Mouse (Mus musculus) yolk sac, embryonic 10.5 days (tissue): Measurements from ENCODE around the gene Arhgap42.

Experiments used
- DNase-seq: peaks from one replicate; pipeline ENCODE4 v3.0.0-alpha.2; 2017; ENCODE audit warnings: low spot score

Arhgap42 gene

DNA sequence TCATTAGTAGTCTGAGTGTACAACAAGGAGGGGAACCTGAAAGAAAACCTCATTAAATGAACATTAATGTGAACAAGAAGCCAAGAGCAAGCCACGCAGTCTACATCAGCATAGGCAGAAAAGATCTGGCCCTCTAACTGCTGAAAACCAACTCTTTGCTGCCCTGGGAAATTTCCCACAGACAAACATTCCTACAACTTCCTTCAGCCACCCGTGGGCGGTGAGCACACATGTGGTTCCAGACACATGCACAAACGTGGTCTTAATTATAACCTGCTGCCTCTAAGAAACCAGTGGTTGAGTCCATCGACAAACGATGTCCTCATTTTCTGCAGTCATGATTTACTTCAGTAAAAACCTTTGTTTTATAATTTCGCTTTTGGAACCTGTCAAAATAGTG is 96.3 kb downstream of the Arhgap42 start:
- no peak for DNase-seq

GRCm38 (mm10) chr9:9142144-9142543 is 96.8 kb downstream of the Arhgap42 start:
- no peak for DNase-seq

- no peak for DNase-seq
Observed at GRCm38 (mm10) chr9:9128996-9129694, 109.8 kb downstream of the Arhgap42 start.

DNA sequence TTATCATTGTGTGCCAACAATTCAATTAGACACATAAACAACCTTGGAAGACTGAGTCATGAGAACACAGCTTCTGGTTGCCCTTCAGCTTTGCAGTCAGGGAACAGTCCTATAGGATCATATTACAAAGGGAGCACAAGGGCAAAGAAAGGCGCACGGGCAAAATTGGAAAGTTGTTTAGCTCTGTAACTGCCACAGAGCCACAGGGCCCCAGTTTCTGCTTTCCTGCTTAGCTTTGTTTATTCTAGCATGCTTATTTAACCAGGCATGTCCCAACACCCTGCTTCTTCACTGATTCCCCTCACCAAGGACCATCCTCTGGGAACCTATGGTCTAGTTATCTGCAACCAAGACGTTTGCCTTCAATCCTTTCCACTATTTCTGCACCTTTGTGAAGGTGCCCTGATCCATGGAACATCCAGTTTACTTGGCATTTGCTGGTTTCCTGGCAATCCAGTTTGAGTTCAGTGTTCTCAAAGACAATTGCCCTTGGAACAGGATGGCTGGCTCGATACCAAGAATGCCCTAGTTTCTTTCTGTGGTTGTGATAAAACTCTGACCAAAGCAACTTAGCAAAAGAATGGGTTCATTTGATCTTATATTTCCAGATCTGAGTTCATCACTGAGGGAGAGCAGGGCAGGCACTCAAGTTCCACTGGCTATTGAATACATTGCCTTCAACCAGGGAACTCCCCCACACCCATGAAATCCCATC is 111.7 kb downstream of the Arhgap42 start:
- peak; percentile 20 for DNase-seq

DNA sequence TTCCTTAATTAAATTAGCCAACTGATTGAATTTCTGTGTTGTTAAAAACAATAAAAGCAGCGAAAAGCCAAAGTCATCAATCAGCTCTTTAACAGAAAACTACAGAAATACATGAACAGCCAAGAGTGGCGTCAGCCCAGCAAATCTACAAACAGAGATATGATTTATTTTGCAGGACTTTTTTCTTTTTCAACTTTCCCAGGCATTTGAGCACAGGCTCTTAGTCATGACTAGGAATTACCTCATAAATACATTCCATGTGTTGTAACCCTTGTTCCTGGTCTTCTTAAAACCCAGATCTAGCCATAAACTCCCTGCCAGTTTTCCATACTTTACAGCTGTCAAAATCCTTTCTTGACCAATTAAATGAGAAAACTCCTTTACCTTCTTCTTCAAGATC is 114.7 kb downstream of the Arhgap42 start:
- no peak for DNase-seq

- DNase-seq = no peak
Observed at GRCm38 (mm10) chr9:9114266-9114665, 124.6 kb downstream of the Arhgap42 start.

- DNase-seq = no peak
Observed at GRCm38 (mm10) chr9:9113847-9114246, 125.1 kb downstream of the Arhgap42 start.

- DNase-seq = no peak
Observed at GRCm38 (mm10) chr9:9112921-9113320, 126.0 kb downstream of the Arhgap42 start.

GRCm38 (mm10) chr9:9107697-9108096 is 131.2 kb downstream of the Arhgap42 start:
- DNase-seq = no peak

DNA sequence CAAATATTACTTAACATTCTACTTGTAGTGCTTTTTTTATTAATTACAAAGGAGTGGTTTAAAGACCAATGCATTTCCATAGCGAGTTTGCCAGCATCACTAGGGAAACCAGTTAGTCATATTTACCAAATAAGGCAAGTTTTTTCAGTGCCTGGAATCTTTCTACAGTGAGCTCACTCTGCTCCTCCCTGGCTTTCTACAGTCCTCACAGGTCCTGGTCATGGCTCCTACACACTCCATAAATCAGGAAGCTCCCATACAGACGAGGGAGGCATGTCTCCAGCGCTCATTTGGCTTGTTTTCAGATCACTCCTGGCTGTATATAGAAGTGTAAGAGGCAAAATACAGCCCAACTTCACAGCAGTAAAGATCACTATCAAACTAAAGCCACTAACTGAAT is 134.1 kb downstream of the Arhgap42 start:
- no peak for DNase-seq

GRCm38 (mm10) chr9:9102158-9102514 is 136.8 kb downstream of the Arhgap42 start:
- DNase-seq = no peak

- DNase-seq = no peak
Observed at GRCm38 (mm10) chr9:9101482-9102157, 137.3 kb downstream of the Arhgap42 start.

- no peak for DNase-seq
Observed at GRCm38 (mm10) chr9:9101055-9101454, 137.8 kb downstream of the Arhgap42 start.

DNA sequence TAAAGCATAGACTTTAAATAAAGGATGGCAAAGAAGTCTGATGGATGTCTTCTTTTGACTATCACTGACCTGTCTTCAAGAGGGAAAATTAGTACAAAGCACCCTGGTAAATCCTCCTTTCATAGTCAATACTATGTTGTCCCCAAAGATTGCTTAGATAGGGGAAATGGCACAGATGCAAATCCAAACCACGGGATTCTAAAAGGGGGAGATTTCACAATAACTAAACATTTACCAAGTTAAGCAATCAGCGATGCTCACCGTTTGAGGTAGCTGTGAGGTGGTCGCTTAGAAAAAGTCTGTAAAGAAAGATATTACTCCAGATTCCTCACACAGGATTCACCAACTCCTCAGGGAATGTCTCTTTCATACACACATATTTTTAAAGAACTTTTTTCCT is 141.1 kb downstream of the Arhgap42 start:
- DNase-seq = no peak

GRCm38 (mm10) chr9:9096761-9097160 is 142.1 kb downstream of the Arhgap42 start:
- no peak for DNase-seq

DNA sequence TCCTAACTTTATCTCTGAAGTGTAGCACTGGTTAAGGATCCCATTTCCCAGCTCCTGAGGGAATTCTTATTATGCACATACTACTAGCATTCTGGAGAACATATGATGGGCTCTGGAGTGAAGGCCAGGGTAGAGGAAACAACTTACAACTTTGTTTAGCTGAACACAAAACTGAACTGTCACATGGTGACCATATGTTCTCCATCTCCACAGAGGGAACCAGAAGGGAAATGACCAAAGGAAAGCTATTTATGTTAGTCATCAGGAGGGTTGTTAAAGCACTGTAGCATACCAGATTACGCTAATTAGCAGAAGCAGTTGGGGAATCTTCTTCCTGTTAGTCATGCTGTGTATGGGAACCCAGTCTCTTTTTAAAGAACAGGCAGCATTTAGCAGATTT is 145.8 kb downstream of the Arhgap42 start:
- DNase-seq = no peak

DNA sequence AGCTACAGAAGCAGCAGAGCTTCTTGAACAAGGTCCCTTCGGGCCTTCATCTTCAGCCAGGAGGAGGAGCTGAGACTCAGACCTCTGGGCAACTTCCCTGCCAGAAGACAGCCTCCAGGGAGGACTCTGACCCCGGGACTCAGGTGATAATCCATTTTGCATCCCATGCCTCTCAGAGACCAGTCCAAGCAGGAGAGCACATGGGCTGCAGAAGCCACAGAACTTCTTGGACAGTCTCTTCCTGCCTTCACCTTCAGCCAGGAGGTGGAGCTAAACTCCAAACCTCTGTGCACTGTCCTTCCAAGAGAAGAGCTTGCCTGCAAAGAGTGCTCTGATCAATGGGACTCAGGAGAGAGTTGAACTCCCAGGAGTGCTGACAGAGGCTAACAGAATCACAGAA is 155.5 kb downstream of the Arhgap42 start:
- DNase-seq = peak; percentile 61

DNA sequence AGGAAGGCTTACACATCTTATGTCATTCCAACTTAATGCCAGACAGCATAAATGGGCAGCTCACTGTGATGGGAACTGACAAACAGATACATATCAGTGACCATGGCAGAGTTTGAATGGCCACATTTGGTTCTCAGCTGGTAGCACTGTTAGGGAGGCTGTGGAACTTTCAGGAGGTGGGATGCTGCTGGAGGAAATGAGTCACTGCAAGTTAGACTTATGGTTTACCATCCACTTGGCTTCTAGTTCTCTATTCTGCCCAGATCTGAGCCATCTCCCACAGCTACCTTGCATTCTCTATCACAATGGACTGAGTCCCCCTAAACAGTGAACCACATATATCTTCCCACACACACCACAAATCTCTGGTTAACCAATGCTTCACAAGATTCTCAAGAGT is 186.0 kb downstream of the Arhgap42 start:
- no peak for DNase-seq

DNA sequence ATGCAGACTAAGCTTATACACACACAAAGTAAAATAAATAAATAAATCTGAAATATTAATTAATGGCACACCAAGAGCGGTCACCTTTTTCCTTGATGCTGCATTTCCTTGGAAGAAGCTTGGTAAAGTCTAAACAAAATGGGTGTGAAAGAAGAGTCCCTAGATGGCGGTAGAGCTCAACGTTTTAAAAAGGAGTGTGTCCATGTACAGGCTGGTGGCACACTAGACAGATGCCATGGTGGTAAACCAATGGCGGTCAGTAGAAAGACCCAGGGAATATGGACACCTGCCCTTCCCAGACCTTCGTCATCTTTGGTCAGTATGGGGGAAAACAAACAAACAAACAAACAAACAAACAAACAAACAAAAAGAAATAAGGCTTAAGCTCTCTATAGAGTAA is 187.7 kb downstream of the Arhgap42 start:
- peak; percentile 11 for DNase-seq

- peak; percentile 26 for DNase-seq
Observed at GRCm38 (mm10) chr9:9049202-9049601, 189.7 kb downstream of the Arhgap42 start.

- no peak for DNase-seq
Observed at GRCm38 (mm10) chr9:9041009-9041408, 197.9 kb downstream of the Arhgap42 start.

- no peak for DNase-seq
Observed at GRCm38 (mm10) chr9:9037017-9037671, 201.8 kb downstream of the Arhgap42 start.

GRCm38 (mm10) chr9:9027904-9028303 is 211.0 kb downstream of the Arhgap42 start:
- DNase-seq = no peak
